Mouse (Mus musculus) ES-E14 (cell line): Measurements from ENCODE around the gene Igfbp1.

ENCODE experiments used
- HCFC1 ChIP-seq: IDR thresholded peaks from 2 replicates; pipeline ENCODE4 v1.6.1; 2012; ENCODE audit warnings: low read length, inconsistent platforms, borderline replicate concordance; ENCODE audit not compliant: insufficient read depth
- MAFK ChIP-seq: IDR thresholded peaks from 2 replicates; pipeline ENCODE4 v1.6.1; 2014; ENCODE audit warnings: mild to moderate bottlenecking, low read depth, low read length, inconsistent platforms; ENCODE audit not compliant: insufficient read depth
- ZC3H11A ChIP-seq: IDR thresholded peaks from 2 replicates; pipeline ENCODE4 v1.6.1; 2012; ENCODE audit warnings: low read depth, mild to moderate bottlenecking, inconsistent platforms, low read length, borderline replicate concordance
- ZNF384 ChIP-seq: IDR thresholded peaks from 2 replicates; pipeline ENCODE4 v1.6.1; 2012; ENCODE audit warnings: low read depth, low read length, inconsistent platforms

DNA sequence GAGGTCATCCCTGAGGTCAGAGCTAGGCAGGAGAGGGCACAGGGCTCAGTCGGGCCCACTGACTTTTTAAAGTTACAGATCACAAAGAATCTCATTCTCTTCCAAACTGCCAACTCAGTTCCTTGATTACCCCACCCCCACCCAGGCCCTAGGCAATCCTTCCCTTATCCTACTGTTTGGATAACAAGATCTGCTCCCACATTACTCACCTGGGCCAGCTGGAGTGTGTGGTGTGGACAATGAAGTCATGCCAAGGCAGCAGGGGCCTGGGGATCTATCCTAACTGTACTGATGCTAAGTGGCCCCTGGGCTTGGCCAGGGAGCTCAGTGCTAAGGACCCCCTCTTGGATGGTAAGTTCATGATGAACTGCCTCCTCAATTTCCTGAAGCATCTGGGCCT is 13.2 kb upstream of the Igfbp1 start:
- TF ChIP-seq MAFK (no peak), ZNF384 (no peak), ZC3H11A (no peak), HCFC1 (no peak)
